Mouse (Mus musculus): ENCODE data around the gene Gm49378.

DNA sequence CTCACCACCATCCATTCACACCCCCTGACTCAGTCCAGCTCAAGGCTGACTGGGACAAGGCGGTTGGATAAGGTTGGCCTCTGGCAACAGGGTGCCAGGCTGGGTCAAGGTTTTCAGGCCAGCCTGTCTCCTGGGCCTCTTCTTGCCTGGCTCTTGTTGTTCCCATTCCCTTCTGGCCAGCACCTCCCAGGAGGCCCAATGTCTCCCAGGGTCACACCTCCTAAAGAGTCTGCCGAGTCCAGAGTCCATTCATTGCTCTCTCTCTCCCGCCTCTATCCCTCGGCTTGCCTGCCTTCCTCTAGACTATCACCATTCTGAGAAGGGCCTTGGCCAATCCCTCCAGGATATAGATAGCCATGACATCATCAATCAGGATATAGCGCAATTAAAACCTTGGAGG, 20.3 kb upstream of the Gm49378 start:
- TF ChIP-seq FLI1 (IDR thresholded peaks at IDR 0.05; ENCODE audit: low read length) (no peak), GATA1 (IDR thresholded peaks at IDR 0.05; ENCODE audit: borderline replicate concordance, low read length) (no peak)

All from megakaryocyte, embryonic 14.5 days (primary cell).